Mouse (Mus musculus): ENCODE results near the gene Gm49416. TPM values are rescaled to one million over a fixed set of nuclear protein-coding genes. Genes with fewer than 3 reads are reported as not detected.
A peak's percentile ranks its signal among the peaks of the same experiment; 100 is the strongest.

Gene Gm49416
- total RNA-seq, 1 experiment = not detected

- no peak overlapping the region for H3K27ac ChIP-seq (ENCODE audit: insufficient read depth, low read depth, low read length, poor library complexity, severe bottlenecking)
- no peak for DNase-seq (ENCODE audit: low read depth, low spot score)
- in situ Hi-C loops (cut with MboI; ENCODE audit: low sequenced_read_pairs in 2 of 2, unreplicated experiment in 2 of 2) = no loop called here
- peaks cover 2% of the 10 kb centered on the region; the same call in 1 of the 2 replicates for H3K36me3 ChIP-seq (ENCODE audit: control insufficient read depth, insufficient read depth, low read length, poor library complexity, severe bottlenecking)
- peak overlapping the region; percentile 80; the same call in 1 of the 2 replicates for H3K9ac ChIP-seq (ENCODE audit: insufficient read depth, low read depth, low read length, poor library complexity, severe bottlenecking)
- H3K9me3 ChIP-seq (ENCODE audit: control insufficient read depth, insufficient read depth, low read depth, low read length) = no peaks in the 10 kb centered on the region
- peak overlapping the region; percentile 83 to 85 for H3K4me3 ChIP-seq (ENCODE audit: insufficient read depth in 1 of 2, low read depth in 1 of 2, low read length in 2 of 2, poor library complexity in 1 of 2, severe bottlenecking in 1 of 2)
- H3K4me1 ChIP-seq (ENCODE audit: control insufficient read depth in 2 of 2, insufficient read depth in 2 of 2, low read length in 2 of 2, poor library complexity in 1 of 2) = peaks cover 0 to 8% of the 10 kb centered on the region in 2 experiments; a peak in 1 of 4 replicates
- TF ChIP-seq CHD2 (IDR thresholded peaks at IDR 0.05; ENCODE audit: low read depth, low read length) (no peak), HCFC1 (IDR thresholded peaks at IDR 0.05; ENCODE audit: borderline replicate concordance, insufficient read depth, low read length) (no peak), ZC3H11A (IDR thresholded peaks at IDR 0.05; ENCODE audit: borderline replicate concordance, low read depth, low read length) (no peak)
Observed at GRCm38 (mm10) chr19:8930117-8930516, 41.4 kb downstream of the Gm49416 start.

GRCm38 (mm10) chr19:8930771-8931170, 42.0 kb downstream of the Gm49416 start:
- no peak overlapping the region for H3K9ac ChIP-seq (ENCODE audit: insufficient read depth, low read depth, low read length, poor library complexity, severe bottlenecking)
- H3K9me3 ChIP-seq (ENCODE audit: control insufficient read depth, insufficient read depth, low read depth, low read length) = no peaks in the 10 kb centered on the region
- H3K27ac ChIP-seq (ENCODE audit: insufficient read depth, low read depth, low read length, poor library complexity, severe bottlenecking) = no peak overlapping the region
- TF ChIP-seq CHD2 (IDR thresholded peaks at IDR 0.05; ENCODE audit: low read depth, low read length) (no peak), MAFK (IDR thresholded peaks at IDR 0.05; ENCODE audit: insufficient read depth, low read depth, low read length) (no peak)
- peaks cover 0 to 8% of the 10 kb centered on the region in 2 experiments; a peak in 1 of 4 replicates for H3K4me1 ChIP-seq (ENCODE audit: control insufficient read depth in 2 of 2, insufficient read depth in 2 of 2, low read length in 2 of 2, poor library complexity in 1 of 2)
- in situ Hi-C loops (cut with MboI; ENCODE audit: low sequenced_read_pairs in 2 of 2, unreplicated experiment in 2 of 2) = no loop called here
- H3K4me3 ChIP-seq (ENCODE audit: insufficient read depth in 1 of 2, low read depth in 1 of 2, low read length in 2 of 2, poor library complexity in 1 of 2, severe bottlenecking in 1 of 2) = no peak overlapping the region
- no peak for DNase-seq (ENCODE audit: low read depth, low spot score)
- peaks cover 2% of the 10 kb centered on the region; the same call in 1 of the 2 replicates for H3K36me3 ChIP-seq (ENCODE audit: control insufficient read depth, insufficient read depth, low read length, poor library complexity, severe bottlenecking)

GRCm38 (mm10) chr19:8936736-8937135, 48.0 kb downstream of the Gm49416 start:
- Histone ChIP-seq H3K36me3 (ENCODE audit: control insufficient read depth, insufficient read depth, low read length, poor library complexity, severe bottlenecking) (peaks cover 7% of the 10 kb centered on the region), H3K9me3 (ENCODE audit: control insufficient read depth, insufficient read depth, low read depth, low read length) (no peaks in the 10 kb centered on the region), H3K27ac (ENCODE audit: insufficient read depth, low read depth, low read length, poor library complexity, severe bottlenecking) (no peak overlapping the region), H3K4me1 (ENCODE audit: control insufficient read depth in 2 of 2, insufficient read depth in 2 of 2, low read length in 2 of 2, poor library complexity in 1 of 2) (peaks cover 3 to 15% of the 10 kb centered on the region in 2 experiments; a peak in 1 of 4 replicates), H3K4me3 (ENCODE audit: insufficient read depth in 1 of 2, low read depth in 1 of 2, low read length in 2 of 2, poor library complexity in 1 of 2, severe bottlenecking in 1 of 2) (no peak overlapping the region), H3K9ac (ENCODE audit: insufficient read depth, low read depth, low read length, poor library complexity, severe bottlenecking) (no peak overlapping the region)
- in situ Hi-C loops (cut with MboI; ENCODE audit: low sequenced_read_pairs in 2 of 2, unreplicated experiment in 2 of 2) = no loop called here
- no peak for DNase-seq (ENCODE audit: low read depth, low spot score)
- TF ChIP-seq ZNF384 (IDR thresholded peaks at IDR 0.05; ENCODE audit: low read depth, low read length) (peak; percentile 65; the same call in 1 of the 2 replicates), MAFK (IDR thresholded peaks at IDR 0.05; ENCODE audit: insufficient read depth, low read depth, low read length) (no peak), CHD2 (IDR thresholded peaks at IDR 0.05; ENCODE audit: low read depth, low read length) (peak; percentile 48; the same call in 1 of the 2 replicates), ZC3H11A (IDR thresholded peaks at IDR 0.05; ENCODE audit: borderline replicate concordance, low read depth, low read length) (no peak)

- peaks cover 9 to 21% of the 10 kb centered on the region in 2 experiments; a peak in 3 of 4 replicates for H3K4me1 ChIP-seq (ENCODE audit: control insufficient read depth in 2 of 2, insufficient read depth in 2 of 2, low read length in 2 of 2, poor library complexity in 1 of 2)
- DNase-seq (ENCODE audit: low read depth, low spot score) = no peak
- in situ Hi-C loops (cut with MboI; ENCODE audit: low sequenced_read_pairs in 2 of 2, unreplicated experiment in 2 of 2) = no loop called here
- peak overlapping the region; percentile 6; the same call in 1 of the 2 replicates for H3K9ac ChIP-seq (ENCODE audit: insufficient read depth, low read depth, low read length, poor library complexity, severe bottlenecking)
- TF ChIP-seq HCFC1 (IDR thresholded peaks at IDR 0.05; ENCODE audit: borderline replicate concordance, insufficient read depth, low read length) = no peak
- no peak for TF ChIP-seq ZC3H11A (IDR thresholded peaks at IDR 0.05; ENCODE audit: borderline replicate concordance, low read depth, low read length)
- 0 out of 2 replicates have a peak, but pooled peaks have one; percentile 26 for TF ChIP-seq ZNF384 (IDR thresholded peaks at IDR 0.05; ENCODE audit: low read depth, low read length)
- H3K4me3 ChIP-seq (ENCODE audit: insufficient read depth in 1 of 2, low read depth in 1 of 2, low read length in 2 of 2, poor library complexity in 1 of 2, severe bottlenecking in 1 of 2) = no peak overlapping the region
- no peaks in the 10 kb centered on the region for H3K9me3 ChIP-seq (ENCODE audit: control insufficient read depth, insufficient read depth, low read depth, low read length)
- H3K36me3 ChIP-seq (ENCODE audit: control insufficient read depth, insufficient read depth, low read length, poor library complexity, severe bottlenecking) = peaks cover 18% of the 10 kb centered on the region
- peak overlapping the region; percentile 29; the same call in 1 of the 2 replicates for H3K27ac ChIP-seq (ENCODE audit: insufficient read depth, low read depth, low read length, poor library complexity, severe bottlenecking)
Observed at GRCm38 (mm10) chr19:8940526-8941133, 51.9 kb downstream of the Gm49416 start.

GRCm38 (mm10) chr19:8941136-8941514, 52.4 kb downstream of the Gm49416 start:
- H3K4me1 ChIP-seq (ENCODE audit: control insufficient read depth in 2 of 2, insufficient read depth in 2 of 2, low read length in 2 of 2, poor library complexity in 1 of 2) = peaks cover 9 to 21% of the 10 kb centered on the region in 2 experiments; a peak in 3 of 4 replicates
- DNase-seq (ENCODE audit: low read depth, low spot score) = no peak
- H3K27ac ChIP-seq (ENCODE audit: insufficient read depth, low read depth, low read length, poor library complexity, severe bottlenecking) = peak overlapping the region; percentile 49; the same call in 1 of the 2 replicates
- peak overlapping the region; percentile 71 for H3K9ac ChIP-seq (ENCODE audit: insufficient read depth, low read depth, low read length, poor library complexity, severe bottlenecking)
- TF ChIP-seq ZC3H11A (IDR thresholded peaks at IDR 0.05; ENCODE audit: borderline replicate concordance, low read depth, low read length) (no peak), CHD2 (IDR thresholded peaks at IDR 0.05; ENCODE audit: low read depth, low read length) (no peak), MAFK (IDR thresholded peaks at IDR 0.05; ENCODE audit: insufficient read depth, low read depth, low read length) (no peak), ZNF384 (IDR thresholded peaks at IDR 0.05; ENCODE audit: low read depth, low read length) (no peak), HCFC1 (IDR thresholded peaks at IDR 0.05; ENCODE audit: borderline replicate concordance, insufficient read depth, low read length) (no peak)
- peak overlapping the region; percentile 88 to 89 for H3K4me3 ChIP-seq (ENCODE audit: insufficient read depth in 1 of 2, low read depth in 1 of 2, low read length in 2 of 2, poor library complexity in 1 of 2, severe bottlenecking in 1 of 2)
- in situ Hi-C loops (cut with MboI; ENCODE audit: low sequenced_read_pairs in 2 of 2, unreplicated experiment in 2 of 2) = no loop called here
- no peaks in the 10 kb centered on the region for H3K9me3 ChIP-seq (ENCODE audit: control insufficient read depth, insufficient read depth, low read depth, low read length)
- H3K36me3 ChIP-seq (ENCODE audit: control insufficient read depth, insufficient read depth, low read length, poor library complexity, severe bottlenecking) = peaks cover 22% of the 10 kb centered on the region

Measured in ES-E14 (cell line).